Mouse (Mus musculus): ENCODE results near the gene Efr3b. TPM values are rescaled to one million over a fixed set of nuclear protein-coding genes. Genes with fewer than 3 reads are reported as not detected.
A peak's percentile ranks its signal among the peaks of the same experiment; 100 is the strongest.
"Not testable (repeated sequence)": the region's sequence is repeated elsewhere in the genome, so short reads cannot be mapped to it uniquely, and the experiment has no call there.

Efr3b gene
- polyA plus RNA-seq, 1 experiment from 2014 or later = 2.8 TPM

- Histone ChIP-seq H3K4me1 (0 out of 2 replicates have a peak, but pooled peaks cover 3% of the 10 kb centered on the region), H3K9ac (no peak overlapping the region), H3K27me3 (replicated peaks) (no peaks in the 10 kb centered on the region), H3K36me3 (no peaks in the 10 kb centered on the region), H3K4me2 (no peak overlapping the region), H3K9me3 (no peaks in the 10 kb centered on the region), H3K4me3 (replicated peaks) (no peak overlapping the region), H3K27ac (no peak overlapping the region)
- ATAC-seq (ENCODE audit: insufficient read depth, low FRiP score, low read depth) = no peak; the same call in 1 of the 2 replicates
- 72% methylated on average over 7 of the region's 7 CpGs for WGBS
Observed at GRCm38 (mm10) chr12:4006079-4006478, 32.6 kb downstream of the Efr3b start.

- Histone ChIP-seq H3K36me3 (no peaks in the 10 kb centered on the region), H3K27ac (no peak overlapping the region), H3K9me3 (no peaks in the 10 kb centered on the region), H3K4me1 (0 out of 2 replicates have a peak, but pooled peaks cover 3% of the 10 kb centered on the region), H3K27me3 (replicated peaks) (no peaks in the 10 kb centered on the region), H3K4me3 (replicated peaks) (no peak overlapping the region), H3K9ac (no peak overlapping the region), H3K4me2 (no peak overlapping the region)
- WGBS = 36% methylated on average over 6 of the region's 6 CpGs
- no peak for ATAC-seq (ENCODE audit: insufficient read depth, low FRiP score, low read depth)
Observed at GRCm38 (mm10) chr12:4004648-4005047, 34.1 kb downstream of the Efr3b start.

GRCm38 (mm10) chr12:4000406-4000805, 38.3 kb downstream of the Efr3b start:
- H3K9ac ChIP-seq = no peak overlapping the region
- H3K27me3 ChIP-seq (replicated peaks) = no peaks in the 10 kb centered on the region
- no peak overlapping the region for H3K4me3 ChIP-seq (replicated peaks)
- WGBS = 92% methylated on average over 5 of the region's 5 CpGs
- no peaks in the 10 kb centered on the region for H3K4me1 ChIP-seq
- no peak overlapping the region for H3K27ac ChIP-seq
- no peak overlapping the region for H3K4me2 ChIP-seq
- no peak for ATAC-seq (ENCODE audit: insufficient read depth, low FRiP score, low read depth)
- no peaks in the 10 kb centered on the region for H3K9me3 ChIP-seq
- no peaks in the 10 kb centered on the region for H3K36me3 ChIP-seq

- no peaks in the 10 kb centered on the region for H3K27me3 ChIP-seq (replicated peaks)
- H3K9me3 ChIP-seq = no peaks in the 10 kb centered on the region
- H3K4me3 ChIP-seq (replicated peaks) = no peak overlapping the region
- H3K9ac ChIP-seq = no peak overlapping the region
- H3K4me1 ChIP-seq = no peaks in the 10 kb centered on the region
- H3K27ac ChIP-seq = no peak overlapping the region
- H3K4me2 ChIP-seq = no peak overlapping the region
- WGBS = 82% methylated on average over 9 of the region's 9 CpGs
- no peaks in the 10 kb centered on the region for H3K36me3 ChIP-seq
- ATAC-seq (ENCODE audit: insufficient read depth, low FRiP score, low read depth) = no peak
Observed at GRCm38 (mm10) chr12:3996749-3997148, 42.0 kb downstream of the Efr3b start.

- no peaks in the 10 kb centered on the region for H3K9me3 ChIP-seq
- ATAC-seq (ENCODE audit: insufficient read depth, low FRiP score, low read depth) = no peak
- no peak overlapping the region for H3K9ac ChIP-seq
- WGBS = 82% methylated on average over 3 of the region's 3 CpGs
- H3K27ac ChIP-seq = no peak overlapping the region
- H3K36me3 ChIP-seq = no peaks in the 10 kb centered on the region
- H3K27me3 ChIP-seq (replicated peaks) = no peaks in the 10 kb centered on the region
- H3K4me1 ChIP-seq = no peaks in the 10 kb centered on the region
- H3K4me3 ChIP-seq (replicated peaks) = no peak overlapping the region
- no peak overlapping the region for H3K4me2 ChIP-seq
Observed at GRCm38 (mm10) chr12:3991047-3991446, 47.7 kb downstream of the Efr3b start.

GRCm38 (mm10) chr12:3989943-3990342, 48.8 kb downstream of the Efr3b start:
- no peak overlapping the region for H3K4me2 ChIP-seq
- H3K4me1 ChIP-seq = no peaks in the 10 kb centered on the region
- no peak for ATAC-seq (ENCODE audit: insufficient read depth, low FRiP score, low read depth)
- H3K4me3 ChIP-seq (replicated peaks) = no peak overlapping the region
- no peak overlapping the region for H3K27ac ChIP-seq
- no peaks in the 10 kb centered on the region for H3K27me3 ChIP-seq (replicated peaks)
- H3K9ac ChIP-seq = no peak overlapping the region
- no peaks in the 10 kb centered on the region for H3K36me3 ChIP-seq
- WGBS = 28% methylated on average over 2 of the region's 2 CpGs
- no peaks in the 10 kb centered on the region for H3K9me3 ChIP-seq

- WGBS = 69% methylated on average over 9 of the region's 9 CpGs
- no peaks in the 10 kb centered on the region for H3K36me3 ChIP-seq
- peaks cover 15% of the 10 kb centered on the region for H3K4me1 ChIP-seq
- ATAC-seq (ENCODE audit: insufficient read depth, low FRiP score, low read depth) = no peak
- no peak overlapping the region for H3K27ac ChIP-seq
- no peak overlapping the region for H3K9ac ChIP-seq
- H3K9me3 ChIP-seq = no peaks in the 10 kb centered on the region
- H3K4me3 ChIP-seq (replicated peaks) = no peak overlapping the region
- H3K27me3 ChIP-seq (replicated peaks) = no peaks in the 10 kb centered on the region
- no peak overlapping the region for H3K4me2 ChIP-seq
Observed at GRCm38 (mm10) chr12:3984446-3984845, 54.3 kb downstream of the Efr3b start.

DNA sequence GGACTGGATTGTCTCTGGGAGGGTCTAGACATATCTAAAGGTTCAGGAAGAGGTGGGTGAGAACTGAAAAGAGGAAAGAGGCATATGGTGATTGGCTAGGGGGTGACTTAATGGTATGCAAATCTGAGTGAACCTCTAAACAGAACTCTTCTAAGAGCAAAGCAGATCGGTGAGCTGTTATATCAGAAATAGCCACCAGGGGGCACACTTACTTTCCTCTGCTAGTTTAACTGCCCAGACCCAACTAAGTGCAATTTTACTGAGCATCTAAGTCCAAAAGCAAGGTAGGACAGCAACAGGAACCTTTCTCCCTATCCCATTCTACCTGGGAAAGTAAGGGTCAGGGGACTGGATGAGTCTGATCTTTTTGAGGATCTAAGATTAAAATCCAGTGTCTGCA, 55.0 kb downstream of the Efr3b start:
- Histone ChIP-seq H3K9me3 (no peaks in the 10 kb centered on the region), H3K4me2 (no peak overlapping the region), H3K4me3 (replicated peaks) (no peak overlapping the region), H3K4me1 (peaks cover 15% of the 10 kb centered on the region), H3K27ac (no peak overlapping the region), H3K36me3 (no peaks in the 10 kb centered on the region), H3K9ac (no peak overlapping the region), H3K27me3 (replicated peaks) (no peaks in the 10 kb centered on the region)
- WGBS = 0% methylated on average over 1 of the region's 1 CpGs
- ATAC-seq (ENCODE audit: insufficient read depth, low FRiP score, low read depth) = no peak

GRCm38 (mm10) chr12:3982257-3982656, 56.5 kb downstream of the Efr3b start:
- Histone ChIP-seq H3K27ac (no peak overlapping the region), H3K27me3 (replicated peaks) (no peaks in the 10 kb centered on the region), H3K4me3 (replicated peaks) (peak overlapping the region; percentile 47), H3K9ac (no peak overlapping the region), H3K9me3 (no peaks in the 10 kb centered on the region), H3K36me3 (no peaks in the 10 kb centered on the region), H3K4me2 (peak overlapping the region; percentile 92), H3K4me1 (peaks cover 15% of the 10 kb centered on the region)
- WGBS = 21% methylated on average over 6 of the region's 6 CpGs
- no peak for ATAC-seq (ENCODE audit: insufficient read depth, low FRiP score, low read depth)

GRCm38 (mm10) chr12:3981350-3982131, 57.2 kb downstream of the Efr3b start:
- Histone ChIP-seq H3K4me2 (peak overlapping the region; percentile 92), H3K9me3 (no peaks in the 10 kb centered on the region), H3K4me3 (replicated peaks) (peak overlapping the region; percentile 47), H3K9ac (0 out of 2 replicates have a peak overlapping the region, but pooled peaks have one; percentile 14), H3K27me3 (replicated peaks) (no peaks in the 10 kb centered on the region), H3K4me1 (peaks cover 15% of the 10 kb centered on the region), H3K36me3 (no peaks in the 10 kb centered on the region), H3K27ac (peak overlapping the region; percentile 73)
- ATAC-seq (ENCODE audit: insufficient read depth, low FRiP score, low read depth) = peak; percentile 97
- whole genome bisulfite sequencing = under 1% methylated on average over 40 of the region's 41 CpGs

DNA sequence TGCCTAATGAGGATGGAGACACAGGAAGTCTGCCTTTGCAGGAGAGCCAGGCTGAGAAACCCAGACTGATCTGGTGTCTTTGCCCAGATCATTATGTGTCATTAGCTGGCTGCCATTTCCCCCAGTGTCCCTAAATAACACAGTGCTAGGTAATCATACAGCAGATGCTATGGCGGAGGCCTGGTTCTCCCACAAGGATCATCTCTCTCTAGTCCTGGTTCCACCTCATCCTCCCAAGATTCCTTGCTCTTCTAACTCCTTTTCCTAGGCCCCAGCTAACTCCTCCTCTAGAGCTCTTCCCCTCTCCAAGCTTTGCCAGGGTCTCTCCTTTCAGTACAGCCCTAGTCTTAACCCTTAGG, 57.7 kb downstream of the Efr3b start:
- Histone ChIP-seq H3K36me3 (no peaks in the 10 kb centered on the region), H3K4me1 (peaks cover 15% of the 10 kb centered on the region), H3K9me3 (no peaks in the 10 kb centered on the region), H3K27ac (peak overlapping the region; percentile 73), H3K9ac (no peak overlapping the region), H3K4me3 (replicated peaks) (peak overlapping the region; percentile 47), H3K27me3 (replicated peaks) (no peaks in the 10 kb centered on the region), H3K4me2 (peak overlapping the region; percentile 92)
- no peak for ATAC-seq (ENCODE audit: insufficient read depth, low FRiP score, low read depth)
- WGBS = 63% methylated on average over 1 of the region's 1 CpGs

GRCm38 (mm10) chr12:3973169-3973568, 65.5 kb downstream of the Efr3b start:
- H3K4me2 ChIP-seq; H3K27me3 ChIP-seq (replicated peaks); H3K27ac ChIP-seq; H3K9me3 ChIP-seq; H3K4me3 ChIP-seq (replicated peaks); ATAC-seq (ENCODE audit: insufficient read depth, low FRiP score, low read depth); H3K4me1 ChIP-seq; H3K36me3 ChIP-seq; H3K9ac ChIP-seq: not testable (repeated sequence)
- 94% methylated on average over 6 of the region's 6 CpGs for WGBS

Data from stomach, embryonic 15.5 days (tissue).